Mouse (Mus musculus) layer of hippocampus, adult 2 months (tissue): ENCODE data around the gene Adra1b. TPM values are rescaled to one million over a fixed set of nuclear protein-coding genes. Genes with fewer than 3 reads are reported as not detected.

ENCODE experiments used
- DNase-seq, 2 experiments: peaks; one replicate each; pipeline ENCODE4 v3.0.0; 2022; ENCODE audit warnings: low spot score in 2 of 2
- H3K27ac ChIP-seq: fragments of 200-600 bp; 2 replicates; pipeline ENCODE4 v1.8.1; 2022
- H3K4me3 ChIP-seq: fragments of 200-600 bp; 2 replicates; pipeline ENCODE4 v1.8.1; 2022; ENCODE audit warnings: mild to moderate bottlenecking
- CTCF ChIP-seq: fragments of 200-600 bp; conservative IDR thresholded peaks from 2 replicates; pipeline ENCODE4 v1.8.1; 2022; ENCODE audit warnings: antibody characterized with exemption, mild to moderate bottlenecking, moderate library complexity
- total RNA-seq, 2 experiments: library from RNA; stranded (reverse); gene quantifications; 2 replicates each; pipeline ENCODE4 v1.2.3; 2021

Adra1b gene
- total RNA-seq, 2 experiments from 2014 or later = 3.3 to 3.8 TPM

- Histone ChIP-seq H3K27ac (no peak overlapping the region), H3K4me3 (peak overlapping the region; percentile 28; the same call in 1 of the 2 replicates)
- no peak for DNase-seq
- no peak for TF ChIP-seq CTCF
Measured at GRCm38 (mm10) chr11:43775469-43776323, 125.3 kb downstream of the Adra1b start.

DNA sequence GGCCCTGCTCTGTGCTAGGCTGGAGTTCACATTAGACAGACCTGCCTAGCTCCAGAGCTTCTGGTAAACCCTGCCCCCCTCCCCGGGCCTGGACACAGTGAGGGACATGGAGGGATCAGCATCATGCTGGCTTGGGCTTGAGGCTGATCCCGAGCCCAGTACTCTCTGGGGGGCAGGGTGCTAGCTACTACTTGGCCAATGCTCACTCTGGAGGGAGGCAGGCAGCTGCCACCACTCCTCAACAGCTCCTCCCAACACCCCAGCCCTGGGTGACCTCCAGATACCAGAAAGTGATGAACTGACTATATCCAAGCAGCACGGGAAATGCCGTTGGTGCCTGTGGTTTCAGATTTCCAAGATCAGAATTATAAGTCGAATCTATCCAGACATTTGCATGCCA is 127.3 kb downstream of the Adra1b start:
- no peak for DNase-seq
- no peak for TF ChIP-seq CTCF
- Histone ChIP-seq H3K27ac (no peak overlapping the region), H3K4me3 (no peak overlapping the region)

DNA sequence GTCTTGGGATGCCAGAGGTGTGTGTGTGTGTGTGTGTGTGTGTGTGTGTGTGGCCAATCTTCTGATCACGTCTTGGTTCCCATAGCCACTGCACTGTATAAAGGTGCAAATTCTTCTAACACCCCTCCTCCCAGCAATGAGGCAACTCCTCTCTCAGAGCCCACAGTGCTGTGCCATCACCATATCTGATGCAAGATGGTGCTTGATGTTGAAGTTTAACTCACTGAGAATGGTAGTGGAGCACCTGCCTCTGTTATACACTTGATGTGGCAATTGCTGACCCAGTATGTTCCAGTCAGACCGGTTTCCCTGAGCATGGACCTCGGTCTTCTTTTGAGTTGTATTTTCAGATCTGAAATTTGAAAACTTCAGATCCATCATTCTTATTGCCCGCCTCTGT is 130.9 kb downstream of the Adra1b start:
- no peak for TF ChIP-seq CTCF
- H3K4me3 ChIP-seq = no peak overlapping the region
- no peak for DNase-seq
- H3K27ac ChIP-seq = no peak overlapping the region

DNA sequence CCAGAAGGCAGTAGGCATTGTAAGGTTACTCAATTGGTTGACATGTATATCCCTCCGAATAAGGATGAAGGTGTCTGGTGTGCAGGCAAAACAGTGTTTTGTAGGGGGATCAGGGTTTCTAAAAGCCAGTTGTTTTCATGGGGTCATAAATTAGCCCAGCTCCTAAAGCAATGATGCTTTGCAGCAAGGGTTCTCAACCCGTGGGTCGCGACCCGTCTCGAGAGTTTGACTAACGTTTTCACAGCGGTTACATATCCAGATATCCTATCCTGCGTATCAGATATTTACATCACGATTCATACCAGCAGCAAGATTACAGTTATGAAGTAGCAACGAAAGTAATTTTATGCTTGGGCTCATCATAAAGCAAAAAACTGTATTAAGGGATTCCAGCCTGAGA is 133.3 kb downstream of the Adra1b start:
- DNase-seq = no peak

GRCm38 (mm10) chr11:43766922-43767648 is 133.9 kb downstream of the Adra1b start:
- peak; percentile 88 for TF ChIP-seq CTCF
- Histone ChIP-seq H3K4me3 (peak overlapping the region; percentile 52), H3K27ac (no peak overlapping the region)
- DNase-seq = peak; percentile 61 to 75

More for the DNA sequence above, 133.3 kb downstream of the Adra1b start:
- no peak overlapping the region for H3K4me3 ChIP-seq
- no peak for TF ChIP-seq CTCF
- H3K27ac ChIP-seq = no peak overlapping the region

DNA sequence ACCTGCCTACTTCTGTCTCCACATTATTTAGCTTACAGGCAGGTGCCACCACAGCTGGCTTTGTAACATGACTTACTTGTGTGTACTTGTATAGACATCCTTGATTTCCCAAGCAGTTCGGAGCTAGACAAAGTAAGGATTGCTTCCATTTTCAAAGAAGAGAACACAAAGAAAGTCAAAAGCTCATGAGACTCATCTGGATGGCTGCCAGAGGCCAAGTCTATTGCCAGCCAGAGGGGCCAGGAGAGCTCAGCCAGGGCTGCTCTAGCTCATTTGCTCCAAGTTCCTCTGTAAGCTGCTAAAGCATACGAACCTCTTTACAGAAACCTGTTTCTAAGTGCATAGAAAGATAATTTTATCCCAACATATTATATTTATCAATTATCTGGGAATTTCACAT is 142.6 kb downstream of the Adra1b start:
- no peak for TF ChIP-seq CTCF
- Histone ChIP-seq H3K4me3 (no peak overlapping the region), H3K27ac (no peak overlapping the region)
- DNase-seq = no peak

DNA sequence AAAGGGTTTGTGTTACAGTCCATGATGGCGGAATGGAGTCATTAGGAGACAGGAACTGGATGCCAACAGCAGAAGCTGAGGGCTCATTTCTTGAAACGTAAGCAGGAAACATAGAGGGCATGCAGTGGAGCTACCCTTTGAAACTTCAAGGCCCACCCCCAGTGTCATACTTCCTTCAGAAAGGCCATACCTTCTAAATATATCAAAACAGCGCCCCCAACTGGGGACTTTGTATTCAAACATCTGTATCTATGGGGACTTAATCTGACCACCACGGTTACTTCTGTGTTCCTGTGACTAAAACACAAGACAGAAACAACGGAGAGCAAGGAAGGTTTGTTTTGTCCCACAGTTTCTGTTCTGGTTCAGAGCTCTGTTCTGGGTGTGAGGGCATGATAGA is 145.6 kb downstream of the Adra1b start:
- TF ChIP-seq CTCF = peak; percentile 25
- Histone ChIP-seq H3K4me3 (no peak overlapping the region), H3K27ac (no peak overlapping the region)
- no peak for DNase-seq

DNA sequence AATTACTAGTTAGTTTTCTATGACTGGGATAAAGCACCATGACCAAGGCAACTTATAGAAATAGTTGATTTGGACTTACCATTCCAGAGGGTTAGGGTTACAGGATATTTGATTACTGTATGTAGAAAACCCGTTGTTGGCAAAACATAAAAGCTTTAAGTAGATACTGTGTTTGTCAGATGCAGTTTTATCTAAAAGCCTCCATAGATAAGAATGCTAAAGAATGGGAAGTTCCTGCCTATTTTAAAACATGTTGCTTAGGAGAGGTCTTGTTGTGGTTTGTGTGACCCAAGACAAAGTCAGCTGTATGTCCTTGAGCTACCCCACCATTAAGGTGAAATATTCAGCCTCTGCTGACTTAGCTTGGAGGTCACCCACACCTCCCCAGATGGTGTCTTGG is 146.4 kb downstream of the Adra1b start:
- H3K4me3 ChIP-seq = no peak overlapping the region
- no peak overlapping the region for H3K27ac ChIP-seq
- no peak for TF ChIP-seq CTCF
- DNase-seq = no peak

- no peak overlapping the region for H3K27ac ChIP-seq
- peak; percentile 57 for TF ChIP-seq CTCF
- DNase-seq = no peak
- H3K4me3 ChIP-seq = no peak overlapping the region
Measured at GRCm38 (mm10) chr11:43751542-43751941, 149.5 kb downstream of the Adra1b start.

DNA sequence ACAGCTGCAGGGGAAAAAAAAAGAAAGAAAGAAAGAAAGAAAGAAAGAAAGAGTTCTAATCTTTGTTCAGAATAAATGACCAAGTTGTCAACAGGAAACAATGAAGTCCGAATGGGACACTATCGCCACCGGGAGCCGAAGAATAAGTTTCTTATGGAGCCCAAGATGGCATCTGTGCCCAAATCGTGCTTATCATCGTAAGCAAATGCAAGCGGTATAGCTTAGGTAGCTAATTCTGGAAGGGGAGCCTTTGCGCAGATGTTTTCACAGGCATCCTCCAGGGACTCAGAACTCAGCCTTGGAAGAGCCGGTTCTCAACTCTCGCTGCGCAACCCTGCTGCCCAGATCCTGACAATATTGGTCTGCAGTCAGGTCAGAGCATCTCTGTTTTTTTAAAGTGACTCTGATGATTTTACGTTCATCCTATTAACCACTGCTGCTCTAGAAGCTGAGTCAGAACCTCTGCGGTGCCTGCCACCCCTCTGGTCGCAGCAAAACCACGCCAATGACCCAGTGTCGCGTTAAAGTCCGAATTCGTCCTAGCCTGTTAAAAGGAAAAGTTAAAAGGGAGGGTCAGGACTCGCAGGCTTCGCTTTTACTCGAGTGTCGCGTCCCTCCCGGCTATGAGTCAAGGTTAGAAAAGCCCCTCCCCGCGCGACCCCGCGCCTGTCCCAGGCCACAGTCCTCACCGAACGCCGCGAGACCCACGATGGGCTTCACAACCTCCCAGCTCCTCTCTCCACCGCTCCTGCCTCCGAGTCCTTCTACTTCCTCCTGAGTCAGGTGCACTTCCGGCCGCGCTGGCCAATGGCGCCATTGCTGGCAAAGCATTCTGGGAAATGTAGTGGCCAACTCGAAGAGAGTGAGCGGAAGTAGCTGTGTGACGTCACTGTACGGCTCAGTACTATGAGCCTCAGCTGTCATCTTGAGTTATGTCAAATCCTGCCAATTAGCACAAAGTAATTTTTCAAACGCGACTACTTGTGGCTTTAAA is 153.5 kb downstream of the Adra1b start, which contains the start of gene Ttc1:
TSS of gene Ttc1 (minus strand) at position 776 of the 994 bp plus-strand sequence.
- peak within 1 kb of the TSS; percentile 93 for H3K4me3 ChIP-seq
- DNase-seq = peak; percentile 97 to 98
- no peak for TF ChIP-seq CTCF
- H3K27ac ChIP-seq = peak within 1 kb of the TSS; percentile 85

DNA sequence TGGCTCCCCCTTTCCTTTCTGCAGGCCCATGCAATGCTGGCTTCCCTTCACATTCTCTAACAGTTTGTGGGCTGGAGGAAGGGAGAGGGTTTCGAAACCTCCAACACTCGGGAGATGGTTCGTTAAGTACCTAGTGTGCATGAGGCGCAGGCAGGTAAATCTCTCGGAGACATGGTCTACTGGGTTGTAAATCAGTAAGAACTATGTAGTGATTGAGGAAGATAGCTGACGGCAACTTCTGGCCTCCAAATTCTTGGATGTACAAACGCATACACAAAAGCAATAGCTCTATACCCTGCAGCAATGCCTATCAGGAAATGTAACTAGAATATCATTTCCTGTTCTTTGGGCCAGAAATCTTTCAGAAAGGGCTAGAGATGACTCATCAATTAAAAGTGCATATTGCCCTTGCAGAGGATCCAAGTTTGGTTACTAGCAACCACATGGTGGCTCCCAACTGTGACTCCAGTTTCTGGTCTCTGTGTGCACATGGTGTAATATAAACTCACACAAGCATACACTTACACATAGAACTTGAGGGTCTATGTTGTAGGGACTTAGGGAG is 172.2 kb downstream of the Adra1b start:
- Histone ChIP-seq H3K27ac (peak overlapping the region; percentile 72), H3K4me3 (no peak overlapping the region)
- DNase-seq = peak in 1 of 2 experiments; percentile 64
- peak; percentile 15; the same call in 1 of the 2 replicates for TF ChIP-seq CTCF

DNA sequence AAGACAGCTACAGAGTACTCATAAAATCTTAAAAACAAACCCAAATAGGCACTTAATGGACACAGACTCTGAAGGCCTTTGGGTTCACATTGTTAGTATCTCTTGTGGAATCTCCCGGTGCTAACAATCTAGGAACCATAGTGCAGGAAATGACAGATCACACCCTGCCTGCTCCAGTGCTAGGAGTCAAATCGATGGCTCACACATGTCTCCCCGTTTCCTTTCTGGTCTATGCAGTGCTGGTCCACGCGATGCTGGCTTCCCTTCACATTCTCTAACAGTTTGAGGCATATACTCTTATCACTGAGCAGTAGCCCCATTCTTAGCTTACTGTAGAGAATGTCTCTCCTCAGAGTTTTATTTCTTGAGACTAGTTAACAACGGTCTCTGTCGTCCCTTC is 173.2 kb downstream of the Adra1b start:
- no peak for DNase-seq
- TF ChIP-seq CTCF = no peak
- 0 out of 2 replicates have a peak overlapping the region, but pooled peaks have one; percentile 28 for H3K27ac ChIP-seq

More for the DNA sequence above, 173.2 kb downstream of the Adra1b start:
- H3K4me3 ChIP-seq = no peak overlapping the region

Other genes starting within 250 kb of the Adra1b start
- gene Pwwp2a, start 219.2 kb downstream of the Adra1b start, total RNA-seq = 10 to 100 TPM; 72.4 to 77.3 TPM
- gene Ttc1, start 153.2 kb downstream of the Adra1b start, total RNA-seq = 10 to 100 TPM; 55.1 to 58.2 TPM